20 mouse cellular contexts compared by ENCODE assay signal in genomic region chr4:103263812-103264396, GRCm38 (mm10). TPM values are rescaled to one million over a fixed set of nuclear protein-coding genes. Genes with fewer than 3 reads are reported as not detected.
DNase-seq lines count a peak whose midpoint lies in the region; ATAC-seq and TF ChIP-seq lines count a peak whose summit lies in the region.
"Had no signal": no experiment of that assay in that cellular context is flagged by ENCODE, and none has a peak within 500 bp of the region (broad histone marks: within the 10 kb centered on the region; RNA-seq: fewer than 3 reads in every experiment).

No protein-coding gene starts in this region.

- H3K79me2 ChIP-seq in C2C12 (ENCODE audit: control insufficient read depth, insufficient read depth), result no peaks in the 10 kb centered on the region
- H3K79me2 ChIP-seq in heart, adult 2 months (replicated peaks; ENCODE audit: control insufficient read depth, insufficient read depth, low read length), result no peaks in the 10 kb centered on the region

- ATAC-seq in heart, postnatal 0 days (ENCODE audit: insufficient read depth, low read depth), result no peak

- H3K27me3 ChIP-seq in heart, postnatal 0 days (ENCODE audit: control insufficient read depth, insufficient read depth, low read length), result no peaks in the 10 kb centered on the region
- no peaks in the 10 kb centered on the region for H3K27me3 ChIP-seq in C2C12 (ENCODE audit: control insufficient read depth, insufficient read depth, insufficient read length)
- no peaks in the 10 kb centered on the region for H3K27me3 ChIP-seq in heart, adult 2 months (ENCODE audit: control insufficient read depth, insufficient read depth, low read length)
- H3K27me3 ChIP-seq: forebrain, embryonic 12.5 days had no signal

- H3K27ac ChIP-seq in heart, postnatal 0 days (ENCODE audit: low read depth), result no peak overlapping the region
- no peak overlapping the region for H3K27ac ChIP-seq in heart, adult 2 months
- H3K27ac ChIP-seq: forebrain, embryonic 12.5 days had no signal

- intact Hi-C loops in heart, adult 2 months (cut with DNase I), result no loop called here

- H3K4me3 ChIP-seq in heart, postnatal 0 days (ENCODE audit: low read depth, low read length), result no peak overlapping the region
- H3K4me3 ChIP-seq in C2C12 (ENCODE audit: insufficient read depth, poor library complexity, severe bottlenecking), result no peak overlapping the region
- H3K4me3 ChIP-seq in heart, adult 2 months, result no peak overlapping the region
- H3K4me3 ChIP-seq: forebrain, embryonic 12.5 days had no signal

- 39% methylated on average over 8 of the region's 8 CpGs for WGBS in heart, postnatal 0 days
- 37% methylated on average over 8 of the region's 8 CpGs for WGBS in heart, adult 2 months

- TF ChIP-seq CTCF in heart, postnatal 0 days (IDR thresholded peaks at IDR 0.05; ENCODE audit: low read depth), result no peak
- TF ChIP-seq CTCF in C2C12 (IDR thresholded peaks at IDR 0.05; ENCODE audit: control insufficient read depth, insufficient read depth, insufficient read length), result no peak
- no peak for TF ChIP-seq CTCF in heart, adult 2 months (IDR thresholded peaks at IDR 0.05)

- no peak for TF ChIP-seq EP300 in heart, postnatal 0 days (IDR thresholded peaks at IDR 0.05; ENCODE audit: low read depth)
- no peak for TF ChIP-seq EP300 in heart, adult 2 months (IDR thresholded peaks at IDR 0.05; ENCODE audit: insufficient read depth, low read depth, low read length)

- H3K9me3 ChIP-seq in heart, postnatal 0 days (replicated peaks; ENCODE audit: control insufficient read depth, low read length), result no peaks in the 10 kb centered on the region
- H3K9me3 ChIP-seq: forebrain, embryonic 12.5 days had no signal

- H3K79me3 ChIP-seq in C2C12 (ENCODE audit: low read depth), result no peaks in the 10 kb centered on the region

- peak; percentile 9 for DNase-seq in heart, postnatal 0 days (ENCODE audit: low spot score)
- no peak for DNase-seq in heart, adult 11 months
- DNase-seq in embryo, embryonic 9.5 days (ENCODE audit: extremely low spot score), result peak; percentile 34
- peak; percentile 61 for DNase-seq in mesoderm, embryonic 11.5 days (ENCODE audit: low read depth, low spot score)
- DNase-seq in heart, adult 2 months, result no peak
- no peak for DNase-seq in kidney, adult 11 months
- no peak for DNase-seq in frontal cortex, postnatal 36 days (ENCODE audit: low spot score in 2 of 2)
- DNase-seq: adrenal gland, adult 8-10 months; B cell, adult 2 months; cerebellum, adult 11 months; gastrocnemius, postnatal 36 days; heart, postnatal 36 days; left cerebral cortex, postnatal 4 days; right cerebral cortex, adult 18-20 months had no signal

- no peak overlapping the region for H3K9ac ChIP-seq in heart, postnatal 0 days (replicated peaks; ENCODE audit: low read depth, low read length)
- H3K9ac ChIP-seq in heart, adult 2 months (ENCODE audit: low read depth, low read length), result no peak overlapping the region
- H3K9ac ChIP-seq: forebrain, embryonic 12.5 days had no signal

- H3ac ChIP-seq in C2C12 (ENCODE audit: control insufficient read depth, insufficient read length, low read depth), result no peak overlapping the region

- TF ChIP-seq POLR2A in heart, adult 2 months (IDR thresholded peaks at IDR 0.05; ENCODE audit: insufficient read depth, low read depth, low read length), result no peak

- H3K36me3 ChIP-seq in heart, postnatal 0 days (replicated peaks; ENCODE audit: control insufficient read depth, insufficient read depth, low read length), result no peaks in the 10 kb centered on the region
- no peaks in the 10 kb centered on the region for H3K36me3 ChIP-seq in C2C12 (ENCODE audit: control insufficient read depth, insufficient read depth)
- H3K36me3 ChIP-seq in heart, adult 2 months (ENCODE audit: control insufficient read depth, insufficient read depth, low read length), result no peaks in the 10 kb centered on the region
- H3K36me3 ChIP-seq: forebrain, embryonic 12.5 days had no signal

- no peak overlapping the region for H3K4me2 ChIP-seq in heart, postnatal 0 days (ENCODE audit: low read depth, low read length)
- H3K4me2 ChIP-seq: forebrain, embryonic 12.5 days had no signal

- H3K4me1 ChIP-seq in heart, postnatal 0 days (ENCODE audit: control insufficient read depth, insufficient read depth), result no peaks in the 10 kb centered on the region
- no peaks in the 10 kb centered on the region for H3K4me1 ChIP-seq in heart, adult 2 months (ENCODE audit: control insufficient read depth, insufficient read depth, low read length)

TF ChIP-seq in C2C12, 6 proteins besides CTCF, POLR2A, EP300 and RAD21:
- TF ChIP-seq CEBPB (IDR thresholded peaks at IDR 0.05; ENCODE audit: low read depth) (no peak), FOSL1 (IDR thresholded peaks at IDR 0.05; ENCODE audit: insufficient read depth, low read length, poor library complexity, severe bottlenecking) (no peak), MYOD1 (IDR thresholded peaks at IDR 0.05; ENCODE audit: control insufficient read depth, insufficient read length, low read depth) (peak; percentile 41), MYOG (IDR thresholded peaks at IDR 0.05; ENCODE audit: control insufficient read depth, extremely low read depth, insufficient read length) (no peak)

RNA-seq across cellular contexts. Expression of gene 4921539E11Rik, which starts 26.8 kb away (rescaled TPM):
- not detected in 2 replicates for total RNA-seq in heart, postnatal 0 days (2014; rRNA removed; ENCODE audit: low replicate concordance)
- not detected in 2 replicates for polyA plus RNA-seq in heart, postnatal 0 days (2015; fragmentation: Nextera tagmentation; extraction: Ambion mirVana)
- polyA plus RNA-seq in C2C12 (2012; fragmentation: generic; extraction: Trizol), result not detected
- not detected for total RNA-seq in heart, adult 2 months (2021)
- polyA plus RNA-seq in heart, adult 2 months (2012; rRNA removed), result not detected in 2 replicates
- total RNA-seq: adrenal gland, adult 8-10 months; gastrocnemius, postnatal 36 days; heart, postnatal 36 days; left cerebral cortex, postnatal 4 days had no signal
- polyA plus RNA-seq: embryonic facial prominence, embryonic 11.5 days; large intestine, adult 2 months; lung, embryonic 16.5 days; stomach, embryonic 14.5 days had no signal

RNA-seq across cellular contexts. Expression of gene Slc35d1, which starts 48.9 kb away (rescaled TPM):
- total RNA-seq in heart, postnatal 0 days (2014; rRNA removed; ENCODE audit: low replicate concordance), result 2.6 and 4.8 TPM in 2 replicates
- 3.4 and 4.2 TPM in 2 replicates for polyA plus RNA-seq in heart, postnatal 0 days (2015; fragmentation: Nextera tagmentation; extraction: Ambion mirVana)
- 4.8 TPM for polyA plus RNA-seq in C2C12 (2012; fragmentation: generic; extraction: Trizol)
- 1 to 10 TPM; 7.6 to 8.0 TPM for total RNA-seq in heart, adult 2 months (2021)
- 3.9 and 7.3 TPM in 2 replicates for polyA plus RNA-seq in heart, adult 2 months (2012; rRNA removed)

RNA-seq across cellular contexts. Expression of gene Oma1, which starts 49.7 kb away (rescaled TPM):
- 20.3 TPM in 2 replicates for total RNA-seq in heart, postnatal 0 days (2014; rRNA removed; ENCODE audit: low replicate concordance)
- polyA plus RNA-seq in heart, postnatal 0 days (2015; fragmentation: Nextera tagmentation; extraction: Ambion mirVana), result 19.0 and 21.9 TPM in 2 replicates
- polyA plus RNA-seq in C2C12 (2012; fragmentation: generic; extraction: Trizol), result 5.9 TPM
- 10 to 100 TPM; 33.0 to 40.1 TPM for total RNA-seq in heart, adult 2 months (2021)
- polyA plus RNA-seq in heart, adult 2 months (2012; rRNA removed), result 20.4 and 44.8 TPM in 2 replicates

Comparison
In these comparisons a context has a peak if more than half of its experiments do, and no peak if none do; other contexts are left out.
1. DNase-seq: peak in heart, postnatal 0 days (single experiment), embryo, embryonic 9.5 days (single experiment) and mesoderm, embryonic 11.5 days (single experiment); none in heart, adult 11 months (single experiment), heart, adult 2 months (0 of 2), kidney, adult 11 months (single experiment) and frontal cortex, postnatal 36 days (0 of 2).